Mouse (Mus musculus) G1E (cell line): ENCODE data around the gene Rftn1. TPM values are rescaled to one million over a fixed set of nuclear protein-coding genes. Genes with fewer than 3 reads are reported as not detected.

Source experiments
- ATAC-seq: 2 replicates; pipeline ENCODE4 v1.8.0; 2016; ENCODE audit warnings: mild to moderate bottlenecking; ENCODE audit not compliant: insufficient number of reproducible peaks, poor library complexity, low FRiP score, severe bottlenecking; ENCODE audit errors: extremely low read depth
- DNase-seq: peaks from one replicate; pipeline ENCODE4 v3.0.0; 2012; ENCODE audit warnings: low spot score
- H3K27me3 ChIP-seq: 2 replicates; pipeline ENCODE4 v1.6.1; 2012; ENCODE audit warnings: mild to moderate bottlenecking, low read length, inconsistent platforms; ENCODE audit not compliant: insufficient read depth
- H3K36me3 ChIP-seq: replicated peaks from 2 replicates; pipeline ENCODE3; 2012; ENCODE audit warnings: mild to moderate bottlenecking, inconsistent platforms
- H3K4me1 ChIP-seq: 2 replicates; pipeline ENCODE4 v1.6.1; 2012; ENCODE audit warnings: low read depth, low read length, inconsistent platforms, mixed read lengths; ENCODE audit not compliant: insufficient read depth
- H3K4me3 ChIP-seq: 2 replicates; pipeline ENCODE4 v1.5.1; 2012; ENCODE audit warnings: low read depth, mild to moderate bottlenecking, inconsistent platforms, low read length, moderate library complexity, mixed read lengths
- H3K9me3 ChIP-seq: replicated peaks from 2 replicates; pipeline ENCODE4 v1.6.1; 2012; ENCODE audit warnings: inconsistent platforms
- CTCF ChIP-seq: IDR thresholded peaks from 2 replicates; pipeline ENCODE4 v1.5.1; 2012; ENCODE audit warnings: low read depth, low read length, inconsistent platforms, mixed read lengths
- GATA1 ChIP-seq: IDR thresholded peaks from 2 replicates; pipeline ENCODE4 v1.6.1; 2012; ENCODE audit warnings: borderline replicate concordance, low read length, inconsistent platforms, mixed read lengths
- GATA2 ChIP-seq: IDR thresholded peaks from 2 replicates; pipeline ENCODE4 v1.6.1; 2012; ENCODE audit warnings: low read depth, low read length, inconsistent platforms, borderline replicate concordance
- POLR2AphosphoS5 ChIP-seq: IDR thresholded peaks from 2 replicates; pipeline ENCODE4 v1.6.1; 2012; ENCODE audit warnings: low read depth, low read length, inconsistent platforms; ENCODE audit not compliant: insufficient replicate concordance
- TAL1 ChIP-seq: conservative IDR thresholded peaks from 2 replicates; pipeline ENCODE4 v1.6.1; 2012; ENCODE audit warnings: low read depth, low read length, inconsistent platforms, mixed read lengths
- polyA plus RNA-seq: library from polyadenylated mRNA; stranded (reverse); fragments of >175 nt; gene quantifications from 2 replicates; pipeline ENCODE4 v1.2.3, GENCODE M21; 2012
- total RNA-seq, 2 experiments: library from RNA; stranded (forward) in 1 of 2; stranded (reverse) in 1 of 2; fragments of 200-1000 nt in 1 of 2; fragments of >200 nt in 1 of 2; fragmentation: Nextera tagmentation in 1 of 2; gene quantifications; 2 replicates each; pipeline ENCODE4 v1.2.3; 2014 to 2017

Rftn1 gene
- total and polyA plus RNA-seq, 3 experiments = not detected

GRCm38 (mm10) chr17:50047182-50047581 lies 143.3 kb downstream of the Rftn1 start:
- no peaks in the 10 kb centered on the region for H3K4me1 ChIP-seq
- no peak for ATAC-seq
- H3K36me3 ChIP-seq = no peaks in the 10 kb centered on the region
- TF ChIP-seq GATA1 (no peak), CTCF (no peak), GATA2 (no peak), TAL1 (no peak), POLR2AphosphoS5 (no peak)
- peaks cover 82% of the 10 kb centered on the region for H3K9me3 ChIP-seq
- DNase-seq = no peak
- H3K4me3 ChIP-seq = no peak overlapping the region
- H3K27me3 ChIP-seq = no peaks in the 10 kb centered on the region

GRCm38 (mm10) chr17:50040727-50041410 lies 149.6 kb downstream of the Rftn1 start:
- Histone ChIP-seq H3K4me3 (no peak overlapping the region), H3K9me3 (peaks cover 68% of the 10 kb centered on the region), H3K27me3 (no peaks in the 10 kb centered on the region), H3K4me1 (no peaks in the 10 kb centered on the region), H3K36me3 (no peaks in the 10 kb centered on the region)
- DNase-seq (no peak), ATAC-seq (no peak)
- TF ChIP-seq CTCF = no peak
- no peak for TF ChIP-seq TAL1
- no peak for TF ChIP-seq GATA1
- TF ChIP-seq GATA2 = no peak
- TF ChIP-seq POLR2AphosphoS5 = no peak

GRCm38 (mm10) chr17:50037882-50038665 lies 152.4 kb downstream of the Rftn1 start:
- no peak for DNase-seq
- no peaks in the 10 kb centered on the region for H3K4me1 ChIP-seq

GRCm38 (mm10) chr17:50037416-50037815 lies 153.1 kb downstream of the Rftn1 start:
- TF ChIP-seq POLR2AphosphoS5 (no peak), TAL1 (no peak), GATA2 (no peak), CTCF (no peak), GATA1 (no peak)
- Histone ChIP-seq H3K9me3 (peaks cover 68% of the 10 kb centered on the region), H3K27me3 (no peaks in the 10 kb centered on the region), H3K4me3 (no peak overlapping the region), H3K36me3 (no peaks in the 10 kb centered on the region), H3K4me1 (no peaks in the 10 kb centered on the region)
- ATAC-seq = no peak
- DNase-seq = no peak

More at GRCm38 (mm10) chr17:50037882-50038665, 152.4 kb downstream of the Rftn1 start:
- no peaks in the 10 kb centered on the region for H3K27me3 ChIP-seq
- H3K4me3 ChIP-seq = no peak overlapping the region
- H3K36me3 ChIP-seq = no peaks in the 10 kb centered on the region
- TF ChIP-seq TAL1 = no peak
- ATAC-seq = no peak
- peaks cover 72% of the 10 kb centered on the region for H3K9me3 ChIP-seq

GRCm38 (mm10) chr17:50036751-50037385 lies 153.6 kb downstream of the Rftn1 start:
- no peaks in the 10 kb centered on the region for H3K4me1 ChIP-seq
- peaks cover 66% of the 10 kb centered on the region for H3K9me3 ChIP-seq
- no peaks in the 10 kb centered on the region for H3K36me3 ChIP-seq
- no peaks in the 10 kb centered on the region for H3K27me3 ChIP-seq
- ATAC-seq (no peak), DNase-seq (no peak)
- no peak overlapping the region for H3K4me3 ChIP-seq
- no peak for TF ChIP-seq GATA2
- no peak for TF ChIP-seq POLR2AphosphoS5
- TF ChIP-seq GATA1 = no peak
- TF ChIP-seq TAL1 = no peak
- TF ChIP-seq CTCF = no peak

- TF ChIP-seq POLR2AphosphoS5 (no peak), GATA1 (no peak), TAL1 (no peak), CTCF (no peak), GATA2 (no peak)
- Histone ChIP-seq H3K9me3 (peaks cover 72% of the 10 kb centered on the region), H3K27me3 (no peaks in the 10 kb centered on the region), H3K36me3 (no peaks in the 10 kb centered on the region), H3K4me1 (no peaks in the 10 kb centered on the region), H3K4me3 (no peak overlapping the region)
- no peak for ATAC-seq
- no peak for DNase-seq
These were observed 156.8 kb downstream of the Rftn1 start for GRCm38 (mm10) chr17:50033698-50034097.
